Mouse (Mus musculus) monocyte, adult 2 months (primary cell): ENCODE data around the gene Rps6ka4.

Experiments used
- DNase-seq, 2 experiments: peaks; one replicate each; pipeline ENCODE4 v3.0.0; 2022; ENCODE audit warnings: low spot score in 2 of 2, low read depth in 1 of 2

The Rps6ka4 gene

GRCm38 (mm10) chr19:6840475-6841291, at the start of gene Rps6ka4:
TSS of gene Rps6ka4 (minus strand) at chr19:6840636.
- peak; percentile 26 to 33 for DNase-seq

GRCm38 (mm10) chr19:6877965-6878364, 37.5 kb upstream of the Rps6ka4 start:
- DNase-seq, result no peak

GRCm38 (mm10) chr19:6876799-6877198, 36.4 kb upstream of the Rps6ka4 start:
- DNase-seq, result no peak

GRCm38 (mm10) chr19:6875834-6876233, 35.4 kb upstream of the Rps6ka4 start:
- no peak for DNase-seq

GRCm38 (mm10) chr19:6874257-6874656, 33.8 kb upstream of the Rps6ka4 start:
- DNase-seq, result no peak

GRCm38 (mm10) chr19:6872701-6873100, 32.3 kb upstream of the Rps6ka4 start:
- DNase-seq, result no peak

GRCm38 (mm10) chr19:6871574-6872271, 31.3 kb upstream of the Rps6ka4 start:
- peak in 1 of 2 experiments; percentile 24 for DNase-seq

GRCm38 (mm10) chr19:6869355-6869754, 28.9 kb upstream of the Rps6ka4 start:
- peak; percentile 69 to 73 for DNase-seq

GRCm38 (mm10) chr19:6861451-6861850, 21.0 kb upstream of the Rps6ka4 start:
- DNase-seq, result no peak

- DNase-seq, result no peak
Observed at GRCm38 (mm10) chr19:6860706-6861105, 20.3 kb upstream of the Rps6ka4 start.

- no peak for DNase-seq
Observed at GRCm38 (mm10) chr19:6859971-6860370, 19.5 kb upstream of the Rps6ka4 start.

GRCm38 (mm10) chr19:6859032-6859651, 18.7 kb upstream of the Rps6ka4 start:
- DNase-seq, result no peak

- peak in 1 of 2 experiments; percentile 69 for DNase-seq
Observed at GRCm38 (mm10) chr19:6858031-6858430, 17.6 kb upstream of the Rps6ka4 start, which contains the start of gene Ccdc88b. TSS of gene Ccdc88b (minus strand) at chr19:6858211.

GRCm38 (mm10) chr19:6857391-6858005, 17.1 kb upstream of the Rps6ka4 start:
- no peak for DNase-seq

- DNase-seq, result no peak
Observed at GRCm38 (mm10) chr19:6857003-6857360, 16.5 kb upstream of the Rps6ka4 start.

- DNase-seq, result no peak
Observed at GRCm38 (mm10) chr19:6856281-6857002, 16.0 kb upstream of the Rps6ka4 start.

- no peak for DNase-seq
Observed at GRCm38 (mm10) chr19:6855225-6856031, 15.0 kb upstream of the Rps6ka4 start.

- no peak for DNase-seq
Observed at GRCm38 (mm10) chr19:6854658-6855057, 14.2 kb upstream of the Rps6ka4 start.

- DNase-seq, result no peak
Observed at GRCm38 (mm10) chr19:6853903-6854302, 13.5 kb upstream of the Rps6ka4 start.
